Mouse (Mus musculus): ENCODE data around the gene Comtd1.

Gene Comtd1

GRCm38 (mm10) chr14:21848166-21849154 lies at the start of gene Comtd1:
Gene Comtd1 (minus strand): TSS chr14:21848977.
- DNase-seq (ENCODE audit: low spot score) = peak; percentile 92

GRCm38 (mm10) chr14:21892341-21892659 lies 43.5 kb upstream of the Comtd1 start:
- no peak for DNase-seq (ENCODE audit: low spot score)

- peak; percentile 5 for DNase-seq (ENCODE audit: low spot score)
Measured at GRCm38 (mm10) chr14:21891581-21892340, 43.0 kb upstream of the Comtd1 start.

- DNase-seq (ENCODE audit: low spot score) = no peak
Measured at GRCm38 (mm10) chr14:21890430-21890829, 41.7 kb upstream of the Comtd1 start.

GRCm38 (mm10) chr14:21866816-21867215 lies 18.0 kb upstream of the Comtd1 start:
- DNase-seq (ENCODE audit: low spot score) = no peak

- no peak for DNase-seq (ENCODE audit: low spot score)
Measured at GRCm38 (mm10) chr14:21866291-21866690, 17.5 kb upstream of the Comtd1 start.

- no peak for DNase-seq (ENCODE audit: low spot score)
Measured at GRCm38 (mm10) chr14:21856886-21857285, 8.1 kb upstream of the Comtd1 start.

- no peak for DNase-seq (ENCODE audit: low spot score)
Measured at GRCm38 (mm10) chr14:21855961-21856360, 7.2 kb upstream of the Comtd1 start.

GRCm38 (mm10) chr14:21854271-21854670 lies 5.5 kb upstream of the Comtd1 start:
- no peak for DNase-seq (ENCODE audit: low spot score)

GRCm38 (mm10) chr14:21853456-21854109 lies 4.8 kb upstream of the Comtd1 start:
- DNase-seq (ENCODE audit: low spot score) = peak; percentile 63

- no peak for DNase-seq (ENCODE audit: low spot score)
Measured at GRCm38 (mm10) chr14:21851996-21852791, 3.4 kb upstream of the Comtd1 start.

GRCm38 (mm10) chr14:21850419-21851127 lies 1.8 kb upstream of the Comtd1 start:
- no peak for DNase-seq (ENCODE audit: low spot score)

- no peak for DNase-seq (ENCODE audit: low spot score)
Measured at GRCm38 (mm10) chr14:21849524-21850418, 994 bp upstream of the Comtd1 start.

- DNase-seq (ENCODE audit: low spot score) = no peak
Measured at GRCm38 (mm10) chr14:21847381-21848165, 1.2 kb downstream of the Comtd1 start.

- no peak for DNase-seq (ENCODE audit: low spot score)
Measured at GRCm38 (mm10) chr14:21846827-21847380, 1.9 kb downstream of the Comtd1 start.

GRCm38 (mm10) chr14:21843263-21843662 lies 5.5 kb downstream of the Comtd1 start:
- no peak for DNase-seq (ENCODE audit: low spot score)

GRCm38 (mm10) chr14:21841819-21842592 lies 6.8 kb downstream of the Comtd1 start:
- no peak for DNase-seq (ENCODE audit: low spot score)

Data from ovary, adult 18-20 months (tissue).